Mouse (Mus musculus): ENCODE measurements around the gene Mstn.

Mstn gene

DNA sequence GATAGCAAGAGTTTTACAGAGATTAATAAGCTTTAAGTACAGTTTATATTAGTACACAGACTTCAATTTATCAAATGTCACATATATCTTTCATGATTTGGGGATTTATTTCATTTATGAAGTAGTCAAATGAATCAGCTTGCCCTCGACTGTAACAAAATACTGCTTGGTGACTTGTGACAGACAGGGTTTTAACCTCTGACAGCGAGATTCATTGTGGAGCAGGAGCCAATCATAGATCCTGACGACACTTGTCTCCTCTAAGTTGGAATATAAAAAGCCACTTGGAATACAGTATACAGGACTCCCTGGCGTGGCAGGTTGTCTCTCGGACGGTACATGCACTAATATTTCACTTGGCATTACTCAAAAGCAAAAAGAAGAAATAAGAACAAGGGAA, at the start of gene Mstn:
Gene Mstn, plus strand, starts transcription at position 301 of the 400 bp plus-strand sequence.
- no peak for DNase-seq

GRCm38 (mm10) chr1:53014716-53015115, 46.7 kb upstream of the Mstn start:
- DNase-seq: no peak

DNA sequence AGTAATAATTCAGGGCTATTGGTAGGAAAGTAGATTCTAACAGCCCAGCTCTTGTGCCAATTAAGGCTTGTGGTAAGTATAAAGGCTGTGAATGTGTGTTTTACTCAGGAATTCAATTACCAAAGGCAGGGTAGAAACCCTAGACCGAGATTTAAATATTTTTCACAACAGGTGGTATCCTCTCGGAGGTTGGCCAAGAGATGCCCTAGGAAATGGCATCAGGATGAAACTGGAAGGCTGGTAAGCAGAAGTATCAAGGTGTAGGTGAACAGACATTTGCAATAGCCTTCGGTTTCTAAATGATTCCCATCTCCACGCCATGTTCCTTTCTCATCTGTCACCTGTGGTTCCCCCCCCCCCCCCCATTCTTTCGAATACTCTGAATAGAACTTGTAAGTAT, 45.8 kb upstream of the Mstn start:
- DNase-seq: no peak

DNA sequence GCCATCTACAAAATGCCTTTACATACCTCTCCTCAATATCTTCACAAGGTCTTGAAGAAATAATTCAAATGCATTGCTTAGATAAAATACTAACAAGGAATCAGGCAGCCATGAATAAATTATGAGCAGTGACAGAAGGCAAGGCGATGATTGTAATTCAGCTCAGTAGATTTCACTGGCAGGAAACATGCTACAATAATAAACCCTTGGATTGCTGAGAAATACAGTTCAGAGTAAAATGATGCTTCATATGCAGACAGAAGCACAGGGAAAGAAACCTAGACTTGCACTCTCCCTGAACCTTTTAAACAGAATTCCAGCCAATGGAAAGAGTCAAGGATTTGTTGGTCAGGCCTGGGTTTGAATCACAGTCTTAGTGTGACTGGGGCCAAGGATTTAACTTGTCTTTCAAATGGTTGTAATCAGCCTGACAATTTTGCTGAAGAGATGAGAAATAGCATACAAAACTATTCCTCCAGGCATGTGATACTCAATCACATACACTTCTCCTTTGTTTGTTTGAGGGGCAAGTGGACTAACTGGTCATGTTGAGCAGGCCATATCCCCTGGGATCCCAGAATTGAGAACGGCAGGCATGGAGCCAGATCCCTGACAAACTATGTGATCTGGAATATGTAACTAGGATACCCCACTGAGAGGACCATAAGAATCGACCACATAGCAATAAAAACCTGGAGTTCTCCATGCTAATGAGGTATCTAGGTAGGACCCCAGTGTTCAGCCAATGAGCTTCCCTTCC, 42.5 kb upstream of the Mstn start:
- DNase-seq: no peak

GRCm38 (mm10) chr1:53020079-53020478, 41.4 kb upstream of the Mstn start, which contains the start of gene 1700019D03Rik:
1700019D03Rik (minus strand) TSS chr1:53020179.
- no peak for DNase-seq

- DNase-seq: no peak
Observed at GRCm38 (mm10) chr1:53032550-53032949, 28.9 kb upstream of the Mstn start.

DNA sequence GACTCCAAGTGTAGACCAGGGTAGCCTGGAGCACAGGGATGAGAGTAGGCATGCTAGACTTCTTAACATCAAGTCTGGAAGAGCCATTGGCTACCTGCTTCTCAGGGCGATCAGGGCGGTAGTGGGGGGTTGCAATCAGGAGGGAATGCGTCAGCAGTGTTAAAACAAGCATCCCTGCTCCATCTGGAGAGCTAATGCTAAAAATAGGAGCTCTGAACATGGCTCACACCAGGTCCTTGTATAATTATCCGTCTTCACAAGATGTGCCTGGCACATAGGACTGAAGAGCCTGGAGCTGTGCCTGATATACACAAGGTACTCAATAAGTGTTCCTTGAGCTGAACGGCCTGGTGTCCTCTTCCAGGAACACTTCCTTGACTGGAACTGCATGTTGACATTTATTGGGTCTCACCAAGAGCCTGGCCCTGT, 24.0 kb upstream of the Mstn start:
- no peak for DNase-seq

- no peak for DNase-seq
Observed at GRCm38 (mm10) chr1:53049763-53050427, 11.5 kb upstream of the Mstn start.

DNA sequence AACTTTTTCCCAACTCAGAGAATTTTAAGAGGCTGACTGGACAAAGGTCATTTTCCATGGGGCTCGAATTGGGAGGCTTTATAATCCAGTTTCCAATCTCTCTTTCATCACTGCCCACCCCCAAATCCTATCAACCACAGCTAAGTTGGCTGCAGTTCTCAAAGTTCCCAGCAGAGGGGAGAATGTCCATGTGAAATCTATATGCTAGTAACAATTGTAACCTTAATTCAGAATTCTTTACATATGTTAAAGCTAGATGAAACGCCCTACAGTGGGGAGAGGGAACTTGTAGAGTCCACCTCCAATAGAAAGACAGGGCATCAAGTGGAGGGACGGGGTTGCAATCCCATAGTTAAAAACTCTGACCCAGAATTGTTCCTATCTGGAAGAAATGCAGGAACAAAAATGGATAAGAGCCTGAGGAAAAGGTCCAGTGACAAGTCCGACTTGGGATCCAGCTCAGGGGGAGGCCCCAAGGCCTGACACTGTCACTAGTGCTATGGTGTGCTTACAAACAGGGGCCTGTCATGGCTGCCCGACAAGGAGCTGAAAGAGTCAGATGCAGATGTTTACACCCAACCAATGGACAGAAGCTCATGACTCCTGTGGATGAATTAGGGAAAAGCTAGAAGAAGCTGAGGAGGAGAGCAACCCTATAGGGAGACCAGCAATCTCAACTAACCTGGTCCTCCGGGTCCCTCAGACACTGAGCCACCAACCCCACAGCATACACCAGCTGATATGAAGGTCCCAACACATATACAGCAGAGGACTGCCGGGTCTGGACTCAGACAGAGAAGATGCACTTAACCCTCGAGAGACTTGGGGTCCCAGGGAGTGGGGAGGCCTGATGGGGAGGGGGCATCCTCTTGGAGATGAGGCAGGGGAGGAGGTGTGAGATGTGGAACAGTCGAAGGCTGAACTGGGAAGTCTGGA, 8.1 kb upstream of the Mstn start:
- DNase-seq: peak; percentile 73

DNA sequence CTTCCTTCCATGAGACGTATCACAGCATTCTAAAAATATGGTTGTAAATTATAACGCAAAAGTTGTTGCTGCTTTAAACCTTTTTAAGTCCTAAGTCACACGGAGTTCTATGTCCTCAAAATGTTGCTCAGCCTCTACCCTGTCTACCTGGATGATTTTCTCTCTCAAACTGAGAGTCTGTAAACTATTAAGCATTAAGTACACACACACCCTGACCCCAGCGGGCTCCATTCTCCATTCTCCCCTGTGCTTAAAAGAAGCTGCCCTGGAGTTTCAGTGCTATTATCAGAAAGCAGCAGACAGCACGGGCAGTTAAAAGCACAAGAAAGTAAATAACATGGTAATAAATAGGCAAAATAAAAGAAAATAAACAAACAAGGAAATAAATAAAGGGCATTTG, 2.3 kb upstream of the Mstn start:
- no peak for DNase-seq

DNA sequence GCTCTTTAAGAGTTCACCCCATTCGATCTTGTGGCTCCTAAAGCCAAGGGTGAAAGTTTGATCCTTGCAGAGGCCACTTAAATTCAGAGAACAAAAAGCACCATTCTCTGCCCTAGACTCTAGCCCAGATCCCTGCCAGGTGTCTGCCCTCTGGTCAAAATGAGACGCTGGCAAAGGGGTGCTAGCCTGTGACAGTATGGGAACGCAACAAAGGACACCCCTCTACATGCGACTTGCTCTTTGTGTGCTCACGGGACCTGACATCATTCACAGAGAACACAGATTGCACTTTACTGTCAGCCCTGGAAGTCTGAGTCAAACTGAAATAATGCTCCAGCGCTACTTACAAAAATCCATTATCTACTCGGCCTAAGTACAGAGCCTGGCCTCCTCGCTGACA, 941 bp upstream of the Mstn start:
- DNase-seq: no peak

DNA sequence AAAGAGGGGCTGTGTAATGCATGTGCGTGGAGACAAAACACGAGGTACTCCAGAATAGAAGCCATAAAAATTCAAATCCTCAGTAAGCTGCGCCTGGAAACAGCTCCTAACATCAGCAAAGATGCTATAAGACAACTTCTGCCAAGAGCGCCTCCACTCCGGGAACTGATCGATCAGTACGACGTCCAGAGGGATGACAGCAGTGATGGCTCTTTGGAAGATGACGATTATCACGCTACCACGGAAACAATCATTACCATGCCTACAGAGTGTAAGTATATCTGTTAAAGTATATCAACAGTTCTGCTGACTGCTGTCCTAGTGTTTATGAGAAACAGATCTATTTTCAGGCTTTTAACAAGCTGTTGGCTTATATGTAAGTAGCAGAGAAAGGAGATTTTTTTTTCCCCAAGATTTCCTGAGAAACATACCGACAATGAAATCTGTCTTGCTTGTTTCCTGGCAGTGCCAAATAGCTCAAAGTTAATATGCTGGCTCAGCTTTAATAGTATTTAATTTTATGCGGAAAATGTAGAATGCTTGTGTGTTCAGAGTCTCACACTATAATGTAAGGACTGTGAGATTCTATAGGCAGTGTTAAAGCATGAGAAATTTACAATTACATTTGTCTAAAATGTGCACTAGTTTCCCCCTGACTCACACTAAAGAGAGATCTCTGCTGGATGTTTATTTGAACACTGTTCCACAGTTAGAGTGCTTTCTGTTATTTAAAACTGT, 600 bp downstream of the Mstn start:
- peak; percentile 25 for DNase-seq

DNA sequence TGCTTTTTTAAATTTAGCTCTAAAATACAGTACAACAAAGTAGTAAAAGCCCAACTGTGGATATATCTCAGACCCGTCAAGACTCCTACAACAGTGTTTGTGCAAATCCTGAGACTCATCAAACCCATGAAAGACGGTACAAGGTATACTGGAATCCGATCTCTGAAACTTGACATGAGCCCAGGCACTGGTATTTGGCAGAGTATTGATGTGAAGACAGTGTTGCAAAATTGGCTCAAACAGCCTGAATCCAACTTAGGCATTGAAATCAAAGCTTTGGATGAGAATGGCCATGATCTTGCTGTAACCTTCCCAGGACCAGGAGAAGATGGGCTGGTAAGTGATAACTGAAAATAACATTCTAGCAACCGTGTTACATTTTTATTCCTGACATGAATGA, 2.5 kb downstream of the Mstn start:
- DNase-seq: no peak

- DNase-seq: no peak
Observed at GRCm38 (mm10) chr1:53069726-53070514, 8.5 kb downstream of the Mstn start.

- no peak for DNase-seq
Observed at GRCm38 (mm10) chr1:53070664-53071175, 9.3 kb downstream of the Mstn start.

DNA sequence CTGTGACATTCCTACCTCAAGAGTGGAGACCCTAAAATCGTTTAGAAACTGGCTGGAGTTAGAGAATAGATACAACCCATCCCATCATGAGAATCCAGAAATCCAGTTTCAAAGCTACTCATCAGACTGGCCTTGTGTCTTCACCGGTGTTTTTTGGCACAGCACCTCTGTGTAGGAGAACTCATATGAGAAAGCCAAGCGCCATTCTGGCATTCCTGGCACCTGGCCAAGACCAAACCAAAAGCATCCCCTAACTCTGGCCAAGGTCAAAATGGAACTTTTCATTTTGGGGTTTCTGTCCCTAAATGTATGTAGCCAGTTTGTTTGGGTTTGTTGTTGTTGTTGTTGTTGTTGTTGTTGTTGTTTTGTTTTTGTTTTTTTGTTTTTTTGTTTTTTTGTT, 15.2 kb downstream of the Mstn start:
- no peak for DNase-seq

- no peak for DNase-seq
Observed at GRCm38 (mm10) chr1:53079876-53080275, 18.4 kb downstream of the Mstn start.

- DNase-seq: no peak
Observed at GRCm38 (mm10) chr1:53080603-53081002, 19.2 kb downstream of the Mstn start.

- DNase-seq: no peak
Observed at GRCm38 (mm10) chr1:53085256-53085655, 23.8 kb downstream of the Mstn start.

DNA sequence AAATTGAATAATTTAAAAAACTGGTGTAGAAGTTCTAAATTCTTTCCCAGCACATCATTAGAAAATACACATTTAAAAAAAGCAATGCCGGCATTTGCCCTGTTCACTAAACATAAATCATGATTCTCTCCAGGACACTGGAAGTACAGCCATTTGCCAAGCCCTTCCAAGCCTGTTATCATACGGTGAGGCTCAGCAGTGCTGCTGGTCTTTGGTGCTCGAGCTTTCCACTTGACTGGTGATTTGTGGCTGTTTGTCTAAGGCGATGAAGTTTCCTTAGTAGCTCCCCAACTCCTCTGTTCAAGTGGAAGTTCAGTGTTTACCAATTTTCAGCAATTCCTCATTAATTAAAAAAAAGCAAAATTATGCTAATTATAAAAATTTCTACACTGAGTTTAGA, 24.6 kb downstream of the Mstn start:
- DNase-seq: no peak

DNA sequence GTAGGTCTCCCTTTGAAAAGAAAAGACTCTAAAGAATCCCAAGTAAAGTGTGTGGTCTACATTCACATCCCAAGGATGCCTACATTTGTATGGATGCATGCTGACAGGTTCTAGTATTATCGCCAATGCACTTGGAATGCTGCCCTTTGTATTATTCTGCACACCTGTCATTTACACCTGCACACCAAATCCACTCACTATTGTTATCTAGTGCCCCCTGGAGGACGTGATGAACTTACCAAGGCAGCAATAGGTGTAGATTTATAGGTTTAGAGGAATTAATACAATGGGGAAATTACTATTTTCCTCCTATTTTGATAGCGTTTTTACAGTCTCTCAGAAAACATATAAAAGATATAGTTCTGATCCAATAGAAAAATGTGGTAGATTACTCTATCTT, 31.7 kb downstream of the Mstn start:
- DNase-seq: no peak

DNA sequence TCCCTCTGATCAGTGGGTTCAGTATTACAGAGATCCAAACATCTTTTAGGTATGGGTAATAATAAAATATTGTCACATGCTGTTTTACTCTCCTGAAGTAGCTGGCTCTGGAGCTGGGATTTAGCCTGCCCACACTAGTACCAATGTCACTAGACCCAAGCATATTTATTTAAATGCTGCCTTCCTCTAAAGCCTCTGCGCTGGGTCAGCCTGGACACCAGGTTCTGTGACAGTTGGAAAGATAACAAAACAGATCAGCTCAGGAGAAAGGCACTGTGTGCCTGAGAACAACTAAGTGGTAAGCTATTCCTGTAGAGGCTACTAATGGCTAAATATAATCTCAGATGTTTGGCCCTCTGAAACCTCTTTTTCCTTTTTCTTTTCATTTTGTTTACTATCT, 49.1 kb downstream of the Mstn start:
- no peak for DNase-seq

All from right cerebral cortex, postnatal 14 days (tissue).